Mouse (Mus musculus) embryonic fibroblast, embryonic 13.5 days (primary cell): ENCODE results near the gene Galnt2.

Source experiments
- CTCF ChIP-seq: IDR thresholded peaks from 2 replicates; pipeline ENCODE4 v1.5.1; 2011; ENCODE audit warnings: mild to moderate bottlenecking, control low read depth, low read length, moderate library complexity, borderline replicate concordance; ENCODE audit not compliant: insufficient read depth
- POLR2A ChIP-seq: IDR thresholded peaks from 2 replicates; pipeline ENCODE4 v1.6.1; 2011; ENCODE audit warnings: low read depth, mild to moderate bottlenecking, control low read depth, low read length, moderate library complexity

- TF ChIP-seq CTCF = no peak
- TF ChIP-seq POLR2A = no peak
Measured at GRCm38 (mm10) chr8:124235536-124235935, 4.3 kb downstream of the Galnt2 start.
